Mouse (Mus musculus) midbrain, embryonic 14.5 days (tissue): ENCODE results near the gene Rad51ap1. TPM values are rescaled to one million over a fixed set of nuclear protein-coding genes. Genes with fewer than 3 reads are reported as not detected.

Source experiments
- ATAC-seq: fragments of 200-750 bp; cut with Nextera tagmentation; 2 replicates; pipeline ENCODE4 v1.8.0; 2017; ENCODE audit warnings: moderate number of reproducible peaks, moderate library complexity; ENCODE audit not compliant: low FRiP score, low TSS enrichment
- DNase-seq: peaks from one replicate; pipeline ENCODE4 v3.0.0-alpha.2; 2015
- H3K27ac ChIP-seq: fragments of 300-500 bp; sonication (generic); replicated peaks from 2 replicates; pipeline ENCODE4 v1.5.1; 2014; ENCODE audit warnings: mild to moderate bottlenecking, low read depth, low read length, moderate library complexity
- H3K27me3 ChIP-seq: fragments of 300-500 bp; sonication (generic); 2 replicates; pipeline ENCODE4 v1.6.1; 2014; ENCODE audit warnings: low read length, control low read depth, mixed read lengths; ENCODE audit not compliant: control insufficient read depth, insufficient read depth
- H3K36me3 ChIP-seq: fragments of 300-500 bp; sonication (generic); 2 replicates; pipeline ENCODE4 v1.6.1; 2014; ENCODE audit warnings: low read length, control low read depth; ENCODE audit not compliant: control insufficient read depth, insufficient read depth
- H3K4me1 ChIP-seq: fragments of 300-500 bp; sonication (generic); 2 replicates; pipeline ENCODE4 v1.6.1; 2014; ENCODE audit warnings: mild to moderate bottlenecking, antibody characterized with exemption, low read length, control low read depth; ENCODE audit not compliant: control insufficient read depth, insufficient read depth
- H3K4me2 ChIP-seq: fragments of 300-500 bp; sonication (generic); 2 replicates; pipeline ENCODE4 v1.6.1; 2014; ENCODE audit warnings: mild to moderate bottlenecking, low read length, moderate library complexity
- H3K4me3 ChIP-seq: fragments of 300-500 bp; sonication (generic); replicated peaks from 2 replicates; pipeline ENCODE4 v1.5.1; 2014; ENCODE audit warnings: low read depth, low read length
- H3K9ac ChIP-seq: fragments of 300-500 bp; sonication (generic); replicated peaks from 2 replicates; pipeline ENCODE4 v1.6.1; 2014; ENCODE audit warnings: mild to moderate bottlenecking, low read length, moderate library complexity
- H3K9me3 ChIP-seq: fragments of 300-500 bp; sonication (generic); 2 replicates; pipeline ENCODE4 v1.6.1; 2016; ENCODE audit warnings: low read length, control low read depth, mixed read lengths; ENCODE audit not compliant: control insufficient read depth
- WGBS: fragments of 180-500 bp; shearing (Covaris S2); extraction: QIAGEN DNeasy Blood & Tissue Kit; methylation state at CpG from one replicate; pipeline ENCODE4 v1.1.7; 2014; 5-methylcytosine and 5-hydroxymethylcytosine counted together
- polyA plus RNA-seq: library from polyadenylated mRNA; unstranded; fragments of >200 nt; fragmentation: Nextera tagmentation; extraction: Ambion mirVana; gene quantifications from 2 replicates; pipeline ENCODE4 v1.2.1, GENCODE M21; 2014

Rad51ap1 gene
- polyA plus RNA-seq, 1 experiment from 2014 or later, result 14.8 TPM

- Histone ChIP-seq H3K27ac (no peak overlapping the region), H3K27me3 (no peaks in the 10 kb centered on the region), H3K9me3 (no peaks in the 10 kb centered on the region), H3K9ac (no peak overlapping the region), H3K4me1 (no peaks in the 10 kb centered on the region), H3K4me3 (no peak overlapping the region), H3K4me2 (no peak overlapping the region), H3K36me3 (no peaks in the 10 kb centered on the region)
- DNase-seq, result no peak
- WGBS, result 80% methylated on average over 4 of the region's 5 CpGs
- no peak for ATAC-seq
Measured at GRCm38 (mm10) chr6:126907378-126907777, 32.0 kb downstream of the Rad51ap1 start.

- Histone ChIP-seq H3K4me1 (no peaks in the 10 kb centered on the region), H3K27ac (no peak overlapping the region), H3K4me2 (no peak overlapping the region), H3K36me3 (no peaks in the 10 kb centered on the region), H3K9ac (no peak overlapping the region), H3K4me3 (no peak overlapping the region), H3K27me3 (no peaks in the 10 kb centered on the region), H3K9me3 (no peaks in the 10 kb centered on the region)
- 89% methylated on average over 8 of the region's 8 CpGs for WGBS
- ATAC-seq (no peak), DNase-seq (no peak)
Measured at GRCm38 (mm10) chr6:126877118-126877517, 62.3 kb downstream of the Rad51ap1 start.

Other genes with a start within 250 kb of the Rad51ap1 start
- gene Kcna6, start 198.9 kb downstream of the Rad51ap1 start, polyA plus RNA-seq, result 13.3 and 14.3 TPM in 2 replicates
- 170 and 174 TPM in 2 replicates for gene Ndufa9, start 90.5 kb downstream of the Rad51ap1 start, polyA plus RNA-seq
- 0.07 and 0.09 TPM in 2 replicates for gene Akap3, start 86.5 kb downstream of the Rad51ap1 start, polyA plus RNA-seq
- not detected in 2 replicates for gene Dyrk4, start 17.7 kb downstream of the Rad51ap1 start, polyA plus RNA-seq
- gene D6Wsu163e, start 375 bp upstream of the Rad51ap1 start, polyA plus RNA-seq, result 28.6 and 34.8 TPM in 2 replicates
- gene Fgf6, start 76.0 kb upstream of the Rad51ap1 start, polyA plus RNA-seq, result not detected in 2 replicates
- gene Fgf23, start 133.3 kb upstream of the Rad51ap1 start, polyA plus RNA-seq, result 0.18 TPM in 1 of 2 replicates, not detected in the other
- gene Tigar, start 170.0 kb upstream of the Rad51ap1 start, polyA plus RNA-seq, result 5.0 and 6.5 TPM in 2 replicates
- gene Ccnd2, start 212.6 kb upstream of the Rad51ap1 start, polyA plus RNA-seq, result 252 and 477 TPM in 2 replicates